Mouse (Mus musculus): ENCODE measurements at regions not wholly inside any gene's neighbourhood (a gene's known extent, or its start where the extent isn't known, plus 50 kb on each side); places are given as distances from the start of the nearest gene placed in this dataset.

DNA sequence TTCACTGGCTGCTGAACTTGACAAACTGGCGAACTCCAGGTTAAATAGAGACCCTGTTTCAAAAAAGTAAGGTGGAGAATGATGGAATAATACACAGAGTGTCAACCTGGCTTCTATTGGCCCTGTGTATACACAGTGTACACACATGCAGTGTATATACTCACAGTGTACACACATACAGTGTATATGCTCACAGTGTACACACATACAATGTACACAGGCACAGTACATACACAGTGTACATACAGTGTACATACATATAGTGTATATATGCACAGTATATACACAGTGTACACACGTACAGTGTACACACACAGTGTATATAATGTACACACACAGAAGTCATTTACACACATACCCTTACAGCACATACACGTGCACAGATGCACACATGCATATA, 52.4 kb upstream of the Aldh1b1 start:
- no peak for DNase-seq (ENCODE audit: low spot score)

DNA sequence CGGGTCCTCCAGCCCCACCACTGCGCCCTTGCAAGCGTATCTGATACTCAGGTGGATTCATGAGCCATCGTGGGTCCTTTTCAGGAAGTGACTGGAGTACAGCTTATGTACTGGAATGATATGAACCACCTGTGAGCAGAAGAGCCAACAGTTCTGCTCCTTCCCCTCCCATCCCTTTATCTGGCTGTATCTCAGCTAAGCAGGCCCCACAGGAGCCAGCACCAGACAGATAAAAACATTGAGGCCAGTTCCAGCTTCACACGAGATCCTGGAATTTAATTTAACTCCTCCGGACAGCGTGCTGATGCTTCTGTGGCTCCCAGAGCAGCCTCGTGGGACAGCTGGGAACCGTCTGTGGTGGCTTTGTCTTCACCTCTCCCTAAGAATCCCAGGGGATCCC, 53.1 kb upstream of the Aldh1b1 start:
- DNase-seq (ENCODE audit: low spot score): no peak

DNA sequence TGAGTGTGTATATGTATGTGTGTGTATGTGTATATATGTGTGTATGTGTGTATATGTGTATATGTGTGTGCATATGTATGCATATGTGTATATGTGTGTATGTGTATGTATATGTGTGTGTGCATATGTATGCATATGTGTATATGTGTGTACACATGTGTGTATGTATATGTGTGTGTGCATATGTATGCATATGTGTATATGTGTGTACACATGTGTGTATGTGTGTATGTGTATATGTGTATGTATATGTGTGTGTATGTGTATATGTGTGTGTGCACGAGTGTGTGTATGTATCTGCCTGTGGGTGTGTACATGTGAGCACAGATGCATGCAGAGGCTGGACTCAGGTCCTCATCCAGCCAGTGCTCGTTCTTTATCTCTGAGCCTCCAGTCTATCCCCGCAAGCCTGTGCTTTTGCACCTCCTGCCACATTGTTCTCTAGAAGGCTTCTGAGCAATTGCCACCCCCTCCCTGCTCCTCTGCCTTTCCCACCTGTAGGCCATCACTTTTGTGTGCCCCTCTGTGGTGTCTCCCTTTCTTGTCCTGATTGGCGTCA, 53.9 kb upstream of the Aldh1b1 start:
- no peak for DNase-seq (ENCODE audit: low spot score)

DNA sequence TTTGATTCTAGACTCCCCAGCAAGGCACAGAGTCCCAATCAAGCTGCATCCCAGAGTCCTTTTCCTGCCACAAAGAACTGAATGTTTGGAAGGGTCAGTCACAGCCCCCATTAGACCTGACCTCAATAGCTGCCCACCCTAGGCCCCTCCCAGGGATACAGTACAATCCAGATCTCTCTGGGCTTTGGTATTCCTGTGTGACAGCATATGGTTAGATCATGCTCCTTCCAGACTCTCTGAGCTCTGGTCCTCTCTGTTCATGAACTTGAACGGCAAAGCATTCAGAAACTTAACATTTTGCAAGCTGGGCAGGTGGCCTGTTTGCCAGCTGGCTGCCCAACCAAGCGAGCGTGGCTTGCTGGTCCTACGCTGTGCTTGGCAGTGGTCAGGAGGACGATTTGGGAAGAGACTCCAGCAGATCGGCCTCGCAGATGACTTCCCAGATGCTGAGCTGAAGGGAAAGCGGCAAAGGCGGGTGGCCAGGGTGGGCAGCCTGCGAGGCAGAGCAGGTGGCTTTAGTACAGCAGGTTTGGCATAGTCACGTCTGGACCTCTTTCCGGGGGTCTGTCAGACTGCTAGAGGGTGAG, 58.0 kb upstream of the Aldh1b1 start:
- no peak for DNase-seq (ENCODE audit: low spot score)

GRCm38 (mm10) chr4:45740319-45740718, 58.5 kb upstream of the Aldh1b1 start:
- DNase-seq (ENCODE audit: low spot score): no peak

GRCm38 (mm10) chr4:45739696-45740095, 59.1 kb upstream of the Aldh1b1 start:
- DNase-seq (ENCODE audit: low spot score): no peak

GRCm38 (mm10) chr4:45739168-45739567, 59.7 kb upstream of the Aldh1b1 start:
- DNase-seq (ENCODE audit: low spot score): no peak

- DNase-seq (ENCODE audit: low spot score): no peak
These were observed 60.1 kb upstream of the Aldh1b1 start for GRCm38 (mm10) chr4:45738746-45739145.

DNA sequence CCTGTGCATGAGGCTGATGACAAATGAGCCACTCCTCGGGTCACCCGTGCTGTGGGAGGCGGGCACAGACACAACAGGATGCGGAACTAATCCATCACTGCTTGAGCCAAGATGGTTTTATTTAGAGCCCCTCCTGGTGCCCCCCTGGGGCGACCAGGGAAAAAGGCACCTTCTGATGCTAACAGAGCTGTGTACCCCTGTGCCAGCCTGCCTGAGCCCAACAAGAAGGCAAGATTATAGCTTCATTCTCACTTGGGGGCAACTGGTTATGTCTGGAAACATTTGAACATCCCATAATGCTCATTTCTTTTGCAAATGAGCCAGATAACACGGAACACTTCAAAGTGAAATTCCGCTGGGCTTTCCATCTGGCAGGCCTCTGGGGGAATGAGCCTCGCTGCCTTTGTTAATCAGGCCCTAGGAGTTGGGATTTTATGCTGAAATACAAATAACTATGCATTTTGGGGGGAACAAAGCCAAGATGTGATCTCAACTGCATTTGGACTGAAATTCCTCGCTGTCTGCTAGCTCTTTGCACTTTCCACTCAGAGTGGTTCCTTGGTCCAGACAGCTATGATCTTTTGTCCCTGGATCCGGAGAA, 62.5 kb upstream of the Aldh1b1 start:
- DNase-seq (ENCODE audit: low spot score): no peak

GRCm38 (mm10) chr4:45734011-45734410, 64.8 kb upstream of the Aldh1b1 start:
- DNase-seq (ENCODE audit: low spot score): no peak

DNA sequence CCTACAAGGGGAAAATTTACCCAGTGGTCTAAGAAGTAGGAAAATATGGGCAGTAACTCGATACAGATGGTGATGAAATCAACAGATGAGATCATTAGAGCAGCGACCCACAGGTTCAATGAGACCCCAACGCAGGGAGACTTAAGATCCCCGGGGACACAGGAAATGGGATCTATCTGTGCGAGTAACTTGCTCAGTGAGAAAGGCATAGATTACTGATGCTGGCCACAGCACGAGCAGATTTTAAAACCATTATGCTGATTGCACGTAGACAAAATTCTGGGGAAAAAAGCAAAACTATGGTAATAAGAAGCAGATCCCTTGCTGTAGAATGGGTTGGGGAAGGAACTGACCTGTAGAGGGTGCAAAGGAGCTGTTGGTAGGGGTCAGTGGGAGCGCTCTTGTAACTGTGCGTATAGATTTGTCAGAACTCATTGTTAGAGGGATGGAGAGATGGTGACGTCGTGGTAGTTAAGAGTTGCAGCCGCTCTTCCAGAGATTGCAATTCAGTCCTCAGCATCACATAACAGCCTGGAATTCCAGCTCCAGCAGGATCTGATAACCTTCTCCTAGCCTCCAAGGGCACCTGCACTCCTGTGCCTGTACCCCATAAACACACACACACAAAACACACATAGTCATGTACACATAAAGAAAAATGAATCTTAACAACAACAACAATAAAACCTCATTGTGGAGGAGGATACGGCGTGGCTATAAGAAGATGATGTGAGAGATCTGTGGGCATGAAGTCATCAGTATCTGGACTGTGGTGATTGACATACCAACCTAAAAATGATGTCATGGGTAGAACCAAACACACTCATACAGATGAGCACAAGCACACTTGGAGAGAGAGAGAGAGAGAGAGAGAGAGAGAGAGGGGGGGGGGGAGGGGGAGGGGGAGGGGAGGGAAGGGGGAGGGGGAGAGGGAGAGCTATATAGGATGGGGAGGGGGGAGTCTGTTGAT, 67.7 kb upstream of the Aldh1b1 start:
- DNase-seq (ENCODE audit: low spot score): peak; percentile 31

DNA sequence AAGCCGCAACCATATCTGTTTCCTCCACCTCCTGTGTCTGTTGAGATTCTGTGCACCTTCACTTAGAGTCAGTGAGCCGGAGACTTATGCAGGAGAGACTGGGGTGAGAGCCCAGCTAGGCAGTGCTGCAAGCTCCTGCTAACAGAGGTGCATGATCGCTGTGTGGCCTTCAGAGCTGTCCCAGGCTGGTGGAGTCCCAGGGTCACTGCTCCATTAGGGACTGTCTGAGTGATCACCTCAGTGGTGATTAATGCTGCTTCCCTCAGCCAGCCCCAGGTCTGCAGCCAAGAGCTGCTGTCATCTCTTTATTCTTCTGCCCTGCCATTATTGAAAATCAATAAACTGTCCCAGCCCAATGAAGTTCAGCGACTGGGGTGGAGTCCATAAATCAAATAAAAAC, 69.0 kb upstream of the Aldh1b1 start:
- no peak for DNase-seq (ENCODE audit: low spot score)

- DNase-seq (ENCODE audit: low spot score): no peak
These were observed 70.0 kb upstream of the Aldh1b1 start for GRCm38 (mm10) chr4:45728825-45729224.

GRCm38 (mm10) chr4:45727915-45728314, 70.9 kb upstream of the Aldh1b1 start:
- peak; percentile 18 for DNase-seq (ENCODE audit: low spot score)

GRCm38 (mm10) chr4:45727474-45727873, 71.3 kb upstream of the Aldh1b1 start:
- peak; percentile 4 for DNase-seq (ENCODE audit: low spot score)

DNA sequence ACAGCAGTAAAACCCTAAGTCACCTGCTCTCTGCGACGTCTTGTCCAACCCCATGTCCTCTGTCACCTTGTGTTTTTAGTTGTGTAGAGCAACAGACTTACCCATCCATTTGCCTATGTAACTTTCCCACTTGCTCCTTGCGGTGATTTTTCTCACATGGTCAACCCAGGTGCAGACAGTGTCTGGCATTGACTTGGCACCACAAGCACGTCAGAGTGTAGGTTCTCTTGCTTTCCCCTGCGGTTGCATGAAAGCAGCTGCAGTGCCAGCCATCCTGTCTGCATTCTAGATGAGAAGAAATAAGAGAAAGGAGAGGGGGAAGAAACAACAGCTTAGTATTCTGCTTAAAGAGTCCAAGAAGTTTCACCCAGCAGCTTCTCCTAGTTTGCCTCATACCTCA, 72.0 kb upstream of the Aldh1b1 start:
- no peak for DNase-seq (ENCODE audit: low spot score)

- peak; percentile 4 for DNase-seq (ENCODE audit: low spot score)
These were observed 73.5 kb upstream of the Aldh1b1 start for GRCm38 (mm10) chr4:45725055-45725910.

DNA sequence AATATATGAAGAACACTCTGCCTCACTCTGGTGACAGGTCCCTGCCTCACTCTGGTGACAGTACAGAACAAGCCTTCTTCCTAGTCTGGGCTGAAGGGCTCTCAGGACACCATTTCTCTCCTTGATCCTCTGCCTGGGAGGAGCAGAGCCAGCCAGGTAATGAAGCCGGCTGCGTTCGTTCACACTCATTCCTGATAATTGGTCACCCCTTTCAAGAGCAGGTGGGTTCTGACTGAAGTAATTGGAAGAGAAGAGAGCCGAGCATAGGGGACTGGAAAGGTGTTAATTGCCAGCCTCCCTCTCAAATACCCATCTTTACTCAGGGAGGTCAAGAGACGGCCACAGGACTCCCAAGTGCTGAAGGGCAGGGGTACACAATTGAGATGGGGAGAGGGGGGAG, 78.5 kb upstream of the Aldh1b1 start:
- DNase-seq (ENCODE audit: low spot score): no peak

- no peak for DNase-seq (ENCODE audit: low spot score)
These were observed 79.3 kb upstream of the Aldh1b1 start for GRCm38 (mm10) chr4:45719564-45719963.

GRCm38 (mm10) chr4:45715878-45716277, 82.9 kb upstream of the Aldh1b1 start:
- DNase-seq (ENCODE audit: low spot score): no peak

GRCm38 (mm10) chr4:45713837-45714508, 84.8 kb upstream of the Aldh1b1 start:
- no peak for DNase-seq (ENCODE audit: low spot score)
